Mouse (Mus musculus): ENCODE measurements at regions not wholly inside any gene's neighbourhood (a gene's known extent, or its start where the extent isn't known, plus 50 kb on each side); places are given as distances from the start of the nearest gene placed in this dataset.

GRCm38 (mm10) chr5:138875180-138876076, 55.5 kb downstream of the Gm5294 start:
- H3K9ac ChIP-seq (ENCODE audit: low read depth, low read length): no peak overlapping the region
- intact Hi-C loops (cut with DNase I): no loop called here
- no peak for DNase-seq
- H3K27me3 ChIP-seq (ENCODE audit: control insufficient read depth, insufficient read depth, low read length): no peaks in the 10 kb centered on the region
- no peaks in the 10 kb centered on the region for H3K36me3 ChIP-seq (ENCODE audit: control insufficient read depth, insufficient read depth, low read length)
- H3K4me3 ChIP-seq: no peak overlapping the region
- TF ChIP-seq CTCF (IDR thresholded peaks at IDR 0.05): no peak
- TF ChIP-seq EP300 (IDR thresholded peaks at IDR 0.05; ENCODE audit: insufficient read depth, low read depth, low read length): no peak
- TF ChIP-seq POLR2A (IDR thresholded peaks at IDR 0.05; ENCODE audit: insufficient read depth, low read depth, low read length): no peak
- H3K4me1 ChIP-seq (ENCODE audit: control insufficient read depth, insufficient read depth, low read length): no peaks in the 10 kb centered on the region
- 67% methylated on average over 24 of the region's 24 CpGs for WGBS
- no peak overlapping the region for H3K27ac ChIP-seq
- H3K79me2 ChIP-seq (replicated peaks; ENCODE audit: control insufficient read depth, insufficient read depth, low read length): no peaks in the 10 kb centered on the region

DNA sequence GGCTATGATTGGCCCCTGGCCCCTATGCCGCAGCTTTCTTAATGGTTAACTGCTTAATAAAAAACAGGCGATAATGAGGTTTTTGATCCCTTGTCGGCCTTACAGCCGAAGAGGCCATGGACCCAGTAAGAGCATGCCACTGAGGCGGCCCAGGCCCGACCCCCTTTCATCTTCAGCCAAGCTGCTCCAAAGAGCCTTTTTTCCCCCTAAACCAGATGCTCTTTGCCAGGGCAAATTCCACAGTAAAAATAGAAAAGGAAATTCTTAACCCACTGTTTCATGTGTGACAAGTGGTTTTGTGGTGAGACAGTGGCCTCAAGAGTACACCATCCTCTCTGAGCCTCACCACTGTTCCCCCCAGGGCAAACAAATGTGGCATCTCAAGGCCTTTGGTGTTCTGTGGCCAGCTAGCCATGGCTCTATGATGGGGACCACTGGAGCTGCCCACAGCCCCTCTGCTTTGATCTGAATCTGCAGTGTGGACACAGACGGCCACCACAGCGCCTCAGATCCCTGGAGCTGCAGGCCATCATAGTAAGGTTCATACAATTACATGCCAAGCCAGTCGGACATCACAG, 61.9 kb downstream of the Gm5294 start:
- no peaks in the 10 kb centered on the region for H3K36me3 ChIP-seq (ENCODE audit: control insufficient read depth, insufficient read depth, low read length)

DNA sequence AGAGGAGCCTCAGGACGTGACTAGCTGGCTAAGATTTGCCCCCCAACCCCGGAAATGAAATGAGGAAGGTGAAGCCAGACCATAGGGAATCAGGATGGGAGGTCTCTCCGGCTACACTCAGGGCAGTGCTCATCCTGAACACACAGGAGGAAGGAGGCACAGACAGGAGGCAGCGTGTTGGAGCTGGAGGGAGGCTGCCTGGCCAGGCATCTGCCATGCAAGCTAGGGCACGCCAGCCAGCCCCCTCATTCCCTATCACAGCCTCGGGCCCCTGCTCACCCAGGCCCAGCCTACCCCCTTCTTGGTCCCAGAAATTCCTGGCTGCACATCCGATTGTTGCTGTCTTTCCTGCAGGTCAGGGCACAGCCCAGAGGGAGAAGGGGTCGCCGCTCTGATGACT, 63.7 kb downstream of the Gm5294 start:
- H3K36me3 ChIP-seq (ENCODE audit: control insufficient read depth, insufficient read depth, low read length): no peaks in the 10 kb centered on the region
- 68% methylated on average over 9 of the region's 9 CpGs for WGBS
- H3K79me2 ChIP-seq (replicated peaks; ENCODE audit: control insufficient read depth, insufficient read depth, low read length): no peaks in the 10 kb centered on the region
- no peaks in the 10 kb centered on the region for H3K27me3 ChIP-seq (ENCODE audit: control insufficient read depth, insufficient read depth, low read length)
- TF ChIP-seq POLR2A (IDR thresholded peaks at IDR 0.05; ENCODE audit: insufficient read depth, low read depth, low read length) (no peak), CTCF (IDR thresholded peaks at IDR 0.05) (no peak), EP300 (IDR thresholded peaks at IDR 0.05; ENCODE audit: insufficient read depth, low read depth, low read length) (no peak)
- H3K9ac ChIP-seq (ENCODE audit: low read depth, low read length): no peak overlapping the region
- H3K27ac ChIP-seq: no peak overlapping the region
- H3K4me1 ChIP-seq (ENCODE audit: control insufficient read depth, insufficient read depth, low read length): peaks cover 5% of the 10 kb centered on the region
- H3K4me3 ChIP-seq: no peak overlapping the region
- intact Hi-C loops (cut with DNase I): no loop called here
- DNase-seq: no peak

More for the DNA sequence above, 61.9 kb downstream of the Gm5294 start:
- DNase-seq: no peak
- H3K4me3 ChIP-seq: no peak overlapping the region
- TF ChIP-seq CTCF (IDR thresholded peaks at IDR 0.05) (no peak), EP300 (IDR thresholded peaks at IDR 0.05; ENCODE audit: insufficient read depth, low read depth, low read length) (no peak), POLR2A (IDR thresholded peaks at IDR 0.05; ENCODE audit: insufficient read depth, low read depth, low read length) (no peak)
- no peaks in the 10 kb centered on the region for H3K79me2 ChIP-seq (replicated peaks; ENCODE audit: control insufficient read depth, insufficient read depth, low read length)
- no peak overlapping the region for H3K9ac ChIP-seq (ENCODE audit: low read depth, low read length)
- no peak overlapping the region for H3K27ac ChIP-seq
- H3K4me1 ChIP-seq (ENCODE audit: control insufficient read depth, insufficient read depth, low read length): peaks cover 5% of the 10 kb centered on the region
- H3K27me3 ChIP-seq (ENCODE audit: control insufficient read depth, insufficient read depth, low read length): no peaks in the 10 kb centered on the region
- intact Hi-C loops (cut with DNase I): no loop called here
- WGBS: 90% methylated on average over 9 of the region's 9 CpGs

- intact Hi-C loops (cut with DNase I): no loop called here
- H3K36me3 ChIP-seq (ENCODE audit: control insufficient read depth, insufficient read depth, low read length): no peaks in the 10 kb centered on the region
- peak; percentile 53 to 67 for DNase-seq
- no peak overlapping the region for H3K27ac ChIP-seq
- H3K4me3 ChIP-seq: no peak overlapping the region
- H3K79me2 ChIP-seq (replicated peaks; ENCODE audit: control insufficient read depth, insufficient read depth, low read length): no peaks in the 10 kb centered on the region
- no peak for TF ChIP-seq POLR2A (IDR thresholded peaks at IDR 0.05; ENCODE audit: insufficient read depth, low read depth, low read length)
- TF ChIP-seq EP300 (IDR thresholded peaks at IDR 0.05; ENCODE audit: insufficient read depth, low read depth, low read length): peak; percentile 79; the same call in 1 of the 2 replicates
- H3K4me1 ChIP-seq (ENCODE audit: control insufficient read depth, insufficient read depth, low read length): peaks cover 13% of the 10 kb centered on the region
- H3K9ac ChIP-seq (ENCODE audit: low read depth, low read length): no peak overlapping the region
- no peaks in the 10 kb centered on the region for H3K27me3 ChIP-seq (ENCODE audit: control insufficient read depth, insufficient read depth, low read length)
- WGBS: 63% methylated on average over 3 of the region's 3 CpGs
Observed at GRCm38 (mm10) chr5:138885905-138886304, 66.0 kb downstream of the Gm5294 start.

DNA sequence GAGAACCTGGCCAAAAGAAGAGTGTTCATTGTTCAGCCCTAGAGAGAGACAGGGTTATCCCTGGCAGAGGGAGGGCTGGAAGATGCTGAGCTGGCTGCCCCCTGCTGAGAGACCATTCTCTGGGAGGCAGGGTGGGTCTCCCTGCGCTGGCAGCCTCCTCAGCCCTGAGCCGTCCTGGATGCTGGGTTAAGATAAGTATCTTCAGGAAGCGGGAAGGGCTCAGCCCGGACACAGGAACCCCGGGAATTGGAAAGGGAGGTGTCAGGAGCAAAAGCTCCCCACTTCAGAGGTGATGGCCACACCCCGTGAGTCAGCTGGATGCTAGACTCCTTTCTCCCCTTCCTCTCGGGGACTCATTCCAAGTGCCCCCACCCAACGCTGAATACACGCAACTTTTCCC, 68.9 kb downstream of the Gm5294 start:
- DNase-seq: peak; percentile 49 to 65
- WGBS: 53% methylated on average over 9 of the region's 9 CpGs
- no peaks in the 10 kb centered on the region for H3K27me3 ChIP-seq (ENCODE audit: control insufficient read depth, insufficient read depth, low read length)
- H3K4me3 ChIP-seq: no peak overlapping the region
- no peaks in the 10 kb centered on the region for H3K36me3 ChIP-seq (ENCODE audit: control insufficient read depth, insufficient read depth, low read length)
- intact Hi-C loops (cut with DNase I): no loop called here
- peaks cover 13% of the 10 kb centered on the region for H3K4me1 ChIP-seq (ENCODE audit: control insufficient read depth, insufficient read depth, low read length)
- H3K9ac ChIP-seq (ENCODE audit: low read depth, low read length): no peak overlapping the region
- peak; percentile 21; the same call in 1 of the 2 replicates for TF ChIP-seq CTCF (IDR thresholded peaks at IDR 0.05)
- no peak for TF ChIP-seq POLR2A (IDR thresholded peaks at IDR 0.05; ENCODE audit: insufficient read depth, low read depth, low read length)
- TF ChIP-seq EP300 (IDR thresholded peaks at IDR 0.05; ENCODE audit: insufficient read depth, low read depth, low read length): peak; percentile 53; the same call in 1 of the 2 replicates
- no peak overlapping the region for H3K27ac ChIP-seq
- no peaks in the 10 kb centered on the region for H3K79me2 ChIP-seq (replicated peaks; ENCODE audit: control insufficient read depth, insufficient read depth, low read length)

DNA sequence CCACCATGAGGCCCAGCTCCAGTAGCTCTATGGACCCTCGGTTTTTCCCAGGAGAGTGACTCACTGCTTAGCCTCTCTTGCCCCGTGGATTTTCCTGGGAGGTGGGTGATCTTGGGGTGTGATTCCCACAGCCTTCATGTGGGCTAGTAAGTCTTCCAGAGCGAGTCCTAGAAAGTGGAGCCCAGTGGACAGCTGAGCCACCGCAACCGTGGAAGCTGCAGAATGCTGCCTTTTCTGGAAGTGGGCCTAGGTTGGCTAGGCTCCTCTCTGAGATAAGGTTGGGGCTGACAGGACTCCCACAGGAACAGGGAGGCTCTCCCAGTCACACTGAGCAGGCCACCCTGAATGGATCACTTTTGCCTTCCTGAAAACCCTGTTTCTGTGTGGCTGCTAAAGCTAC, 69.9 kb downstream of the Gm5294 start:
- no peak overlapping the region for H3K4me3 ChIP-seq
- peaks cover 13% of the 10 kb centered on the region for H3K4me1 ChIP-seq (ENCODE audit: control insufficient read depth, insufficient read depth, low read length)
- DNase-seq: peak; percentile 50 to 65
- H3K27ac ChIP-seq: no peak overlapping the region; the same call in 1 of the 2 replicates
- H3K27me3 ChIP-seq (ENCODE audit: control insufficient read depth, insufficient read depth, low read length): no peaks in the 10 kb centered on the region
- no peaks in the 10 kb centered on the region for H3K36me3 ChIP-seq (ENCODE audit: control insufficient read depth, insufficient read depth, low read length)
- 20% methylated on average over 5 of the region's 5 CpGs for WGBS
- no peak overlapping the region for H3K9ac ChIP-seq (ENCODE audit: low read depth, low read length)
- TF ChIP-seq POLR2A (IDR thresholded peaks at IDR 0.05; ENCODE audit: insufficient read depth, low read depth, low read length): no peak
- no peak for TF ChIP-seq EP300 (IDR thresholded peaks at IDR 0.05; ENCODE audit: insufficient read depth, low read depth, low read length)
- TF ChIP-seq CTCF (IDR thresholded peaks at IDR 0.05): no peak
- no peaks in the 10 kb centered on the region for H3K79me2 ChIP-seq (replicated peaks; ENCODE audit: control insufficient read depth, insufficient read depth, low read length)
- intact Hi-C loops (cut with DNase I): no loop called here
